Mouse (Mus musculus): Measurements from ENCODE around the gene Zbtb1. TPM values are rescaled to one million over a fixed set of nuclear protein-coding genes. Genes with fewer than 3 reads are reported as not detected.

Zbtb1 gene
- total RNA-seq (2021) = 1 to 10 TPM; 5.7 to 7.2 TPM
- long read RNA-seq, experiment 1, full-length matches to known transcripts = 10 of 17 reads
- long read RNA-seq, experiment 1, partial matches to known transcripts = 0 of 17 reads
- long read RNA-seq, experiment 1, other reads (novel, unspliced or antisense) = 7 of 17 reads
- long read RNA-seq, experiment 2, full-length matches to known transcripts = 7 of 9 reads
- long read RNA-seq, experiment 2, partial matches to known transcripts = 0 of 9 reads
- long read RNA-seq, experiment 2, other reads (novel, unspliced or antisense) = 2 of 9 reads

DNA sequence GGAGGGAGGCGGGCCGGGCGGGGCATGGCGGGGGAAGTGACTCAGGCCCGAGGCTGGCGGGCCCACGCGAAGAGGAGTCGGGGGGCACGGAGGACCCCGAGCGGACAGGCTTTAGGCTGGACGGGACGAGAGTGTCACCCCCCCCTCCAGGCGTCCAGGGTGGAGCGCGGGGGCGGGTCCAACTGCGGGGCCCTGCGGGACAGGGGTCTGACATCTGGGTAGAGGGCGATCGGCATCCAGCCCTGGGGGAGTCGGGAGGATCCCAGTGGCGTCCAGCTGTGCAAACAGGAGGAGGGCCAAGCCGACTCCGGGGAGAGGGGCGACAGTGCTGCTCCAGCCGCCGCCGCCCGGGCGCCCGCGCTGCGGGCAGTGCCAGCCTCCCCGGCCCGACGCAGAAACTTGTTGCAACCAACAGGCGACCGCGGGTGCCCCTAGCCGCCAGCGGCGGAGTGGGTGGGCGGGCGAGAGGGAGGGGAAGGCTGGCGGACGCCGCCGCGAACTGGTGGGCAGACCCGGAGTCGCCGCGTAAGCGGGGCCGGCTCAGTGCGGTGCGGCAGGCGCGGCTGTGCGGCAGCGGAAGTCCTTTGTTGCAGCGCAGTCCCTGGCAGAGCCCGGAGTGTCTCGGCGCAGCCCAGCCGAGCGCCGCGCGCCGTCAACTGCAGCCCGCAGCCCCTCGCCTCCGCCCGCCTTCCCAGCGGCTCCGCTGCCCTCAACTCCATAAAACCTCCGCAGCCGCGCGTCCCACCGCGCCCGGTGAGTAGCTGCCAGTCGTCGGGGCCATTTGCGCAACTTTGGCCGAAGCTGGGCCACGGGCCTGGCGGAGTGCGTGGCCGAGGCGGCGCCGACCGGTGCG lies at the start of gene Zbtb1:
TSS of gene Zbtb1 (plus strand) at position 289 of the 853 bp plus-strand sequence.
- DNase-seq = peak; percentile 88

DNA sequence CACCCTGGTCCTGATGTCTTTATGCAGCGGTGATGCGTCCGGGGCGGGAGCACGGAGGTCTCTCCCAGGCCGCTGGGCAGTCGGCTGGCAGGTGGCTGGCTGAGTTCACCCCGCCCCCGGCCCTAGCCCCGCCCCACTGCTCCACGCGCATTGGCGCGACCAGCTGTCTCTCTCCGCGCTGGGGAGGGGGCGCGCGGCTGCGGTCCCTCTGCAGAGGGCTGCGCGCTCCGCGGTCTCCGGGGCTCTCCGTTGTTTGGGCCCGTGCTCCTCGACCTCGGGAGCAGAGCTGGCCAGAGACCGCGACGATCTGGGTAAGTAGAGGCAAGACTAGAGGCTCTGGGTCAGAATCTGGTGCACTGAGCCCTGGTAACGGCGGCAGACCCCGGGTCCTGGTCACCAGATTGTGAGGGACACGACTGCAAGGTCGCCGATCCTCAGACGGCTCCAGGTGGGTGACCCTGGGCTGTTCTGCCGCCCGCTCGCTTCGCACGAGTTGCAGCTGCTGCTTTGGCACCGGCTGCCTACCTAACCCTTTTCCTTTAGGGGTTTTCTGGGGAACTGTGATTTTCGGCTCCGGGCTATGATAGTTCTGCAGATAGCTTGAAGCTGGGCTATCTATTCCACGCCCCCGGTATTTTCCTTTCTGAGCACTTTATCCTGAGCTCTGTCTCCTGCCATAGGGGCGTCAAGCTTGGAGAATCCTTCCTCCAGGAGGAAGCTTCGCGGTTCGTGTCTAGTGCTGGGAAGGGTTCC lies 45.2 kb upstream of the Zbtb1 start, which contains the start of gene Akap5:
TSS of gene Akap5 (plus strand) at position 213 of the 753 bp plus-strand sequence.
- DNase-seq = peak; percentile 84

DNA sequence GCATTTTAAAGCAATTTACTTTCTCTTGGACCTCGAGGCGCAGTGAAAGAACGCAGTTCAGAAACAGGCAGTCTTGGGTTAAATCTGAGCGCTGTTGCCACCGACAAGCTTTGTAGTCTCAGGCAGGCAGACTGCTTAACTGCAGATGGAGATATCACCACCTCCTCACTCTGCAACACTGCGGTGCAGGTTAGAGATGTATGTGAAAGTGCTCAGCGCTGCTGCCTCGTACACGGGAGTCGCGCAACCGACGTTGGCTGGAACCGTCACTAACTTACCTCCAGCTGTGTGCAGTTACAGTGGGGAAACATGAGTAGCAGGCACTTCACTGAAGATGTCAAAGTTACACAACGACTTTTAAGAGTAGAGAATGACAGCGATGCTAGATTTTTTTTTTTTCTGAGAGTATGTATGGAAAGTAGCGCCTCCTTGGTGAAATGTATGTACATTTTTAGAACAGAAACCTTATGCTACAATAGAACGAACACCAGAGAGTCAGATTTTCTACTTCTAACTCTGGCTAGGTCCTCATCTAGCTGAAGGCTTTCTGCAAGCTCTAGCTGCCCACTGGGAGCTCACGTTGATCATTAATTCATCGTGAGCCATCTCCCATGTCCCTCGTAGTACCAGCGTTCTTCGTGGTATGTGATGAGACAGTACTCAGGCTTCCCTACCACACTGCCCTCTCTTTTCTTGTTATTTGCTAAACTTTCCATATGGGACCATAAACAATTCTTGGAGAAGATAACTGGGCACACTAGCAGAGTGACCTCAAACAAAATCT lies 43.4 kb upstream of the Zbtb1 start:
- no peak for DNase-seq

DNA sequence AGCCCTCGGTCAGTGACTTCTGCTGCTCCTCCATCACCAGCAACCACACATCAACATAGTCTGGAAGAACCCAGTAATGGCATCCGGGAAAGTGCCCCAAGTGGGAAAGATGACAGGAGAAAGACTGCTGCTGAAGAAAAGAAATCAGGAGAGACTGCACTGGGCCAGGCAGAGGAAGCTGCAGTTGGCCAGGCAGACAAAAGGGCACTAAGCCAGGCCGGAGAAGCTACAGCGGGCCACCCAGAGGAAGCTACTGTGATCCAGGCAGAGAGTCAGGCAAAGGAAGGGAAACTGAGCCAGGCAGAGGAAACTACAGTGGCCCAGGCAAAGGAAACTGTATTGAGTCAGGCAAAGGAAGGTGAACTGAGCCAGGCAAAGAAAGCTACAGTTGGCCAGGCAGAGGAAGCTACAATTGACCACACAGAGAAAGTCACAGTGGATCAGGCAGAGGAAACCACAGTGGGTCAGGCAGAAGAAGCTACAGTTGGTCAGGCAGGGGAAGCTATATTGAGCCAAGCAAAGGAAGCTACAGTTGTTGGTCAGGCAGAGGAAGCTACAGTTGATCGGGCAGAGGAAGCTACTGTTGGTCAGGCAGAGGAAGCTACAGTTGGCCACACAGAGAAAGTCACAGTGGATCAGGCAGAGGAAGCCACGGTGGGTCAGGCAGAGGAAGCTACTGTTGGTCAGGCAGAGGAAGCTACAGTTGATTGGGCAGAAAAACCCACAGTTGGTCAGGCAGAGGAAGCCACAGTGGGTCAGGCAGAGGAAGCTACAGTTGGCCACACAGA lies 41.3 kb upstream of the Zbtb1 start:
- no peak for DNase-seq

DNA sequence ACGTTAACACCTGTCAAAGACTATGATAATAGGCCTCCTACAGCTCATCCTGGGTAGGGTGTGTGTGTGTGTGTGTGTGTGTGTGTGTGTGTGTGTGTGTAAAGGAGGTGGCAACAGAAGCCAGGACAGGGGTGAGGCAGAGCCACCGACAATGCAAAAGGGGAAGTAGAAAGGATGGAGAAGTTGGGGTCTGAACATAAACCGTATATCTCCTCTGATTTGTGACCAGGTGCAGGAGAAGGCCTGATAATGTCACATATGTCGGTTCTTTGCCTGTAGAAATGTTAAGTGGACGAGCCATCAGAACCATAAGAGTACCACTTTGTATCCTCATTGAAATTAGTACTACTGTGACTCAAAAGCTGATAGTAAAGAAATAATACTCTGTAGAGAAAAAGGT lies 36.4 kb upstream of the Zbtb1 start:
- no peak for DNase-seq

DNA sequence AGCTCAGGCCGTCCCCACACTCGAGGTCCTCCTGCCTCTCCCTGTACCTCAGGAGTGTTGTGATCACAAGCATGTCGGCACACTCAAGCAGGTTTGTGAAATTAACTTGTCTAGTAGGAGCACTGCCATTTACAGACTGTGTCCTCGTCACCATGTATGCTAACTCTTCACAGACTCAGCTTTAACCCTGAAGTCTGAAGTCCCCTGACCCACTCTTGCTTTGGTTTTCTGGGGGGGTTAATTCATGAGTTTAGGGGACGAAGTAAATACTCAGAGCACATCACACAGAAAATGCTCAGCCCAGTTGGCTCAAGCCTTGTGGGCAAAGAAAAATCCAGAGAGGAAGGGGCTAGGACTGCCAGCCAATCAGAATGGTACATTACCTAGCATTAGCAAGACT lies 34.4 kb upstream of the Zbtb1 start:
- no peak for DNase-seq

DNA sequence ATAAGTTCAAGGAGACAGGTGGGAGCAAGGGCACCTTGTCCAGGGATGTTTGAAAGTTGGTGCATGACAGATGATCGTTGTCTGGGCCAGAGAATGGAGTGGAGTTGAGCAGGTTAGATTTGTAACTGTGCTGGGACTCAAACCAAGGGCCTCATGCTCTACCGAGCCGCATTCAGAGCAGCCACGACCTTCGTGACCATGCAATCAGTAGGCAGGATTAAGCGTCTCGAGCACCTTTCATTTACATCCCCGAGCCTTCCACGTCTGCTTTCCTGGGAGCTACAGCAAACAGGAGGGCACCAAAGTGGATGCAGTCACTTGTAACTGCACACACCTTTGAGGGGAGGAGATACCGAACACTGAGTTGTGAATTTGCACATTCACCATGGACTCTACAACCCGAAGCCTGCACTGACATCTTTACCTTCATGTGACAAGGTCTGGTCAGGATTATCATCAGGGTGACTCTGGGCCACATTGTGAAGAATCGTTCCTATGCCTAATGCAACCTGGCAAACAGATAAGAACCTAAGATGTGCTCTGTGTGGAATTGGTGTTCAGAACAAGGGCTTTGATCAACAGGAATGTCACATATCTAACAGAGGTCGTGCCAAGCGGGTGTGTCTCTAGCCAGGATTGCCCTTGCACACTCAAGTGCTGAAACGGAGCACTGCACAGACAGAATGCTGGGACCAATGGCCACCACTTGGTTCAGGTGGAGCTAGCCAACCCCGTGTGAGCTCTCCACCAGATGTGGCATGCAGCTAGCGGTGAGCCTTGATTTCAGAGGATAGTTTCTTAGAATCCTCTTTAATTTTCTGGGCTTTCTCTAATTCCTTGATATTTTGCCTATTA lies 33.7 kb upstream of the Zbtb1 start:
- no peak for DNase-seq

DNA sequence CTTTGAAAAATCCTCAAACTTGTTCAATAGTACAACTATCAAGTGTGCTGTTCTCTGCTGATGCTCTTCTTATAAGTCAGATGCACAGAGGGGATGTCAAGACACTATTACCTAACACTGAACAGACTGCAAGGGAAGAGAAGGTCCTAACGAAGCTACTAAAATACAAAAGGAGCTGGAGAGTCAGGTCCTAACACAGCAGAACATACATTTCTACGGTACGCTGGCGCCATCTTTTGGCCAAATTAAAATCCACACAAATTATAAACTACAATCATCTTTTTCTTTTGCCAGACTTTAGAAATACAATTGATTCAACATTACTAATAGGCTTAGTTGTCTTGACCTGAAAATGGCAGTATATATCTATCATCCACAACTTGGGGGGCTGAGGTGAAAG lies 29.0 kb upstream of the Zbtb1 start:
- DNase-seq = peak; percentile 73

DNA sequence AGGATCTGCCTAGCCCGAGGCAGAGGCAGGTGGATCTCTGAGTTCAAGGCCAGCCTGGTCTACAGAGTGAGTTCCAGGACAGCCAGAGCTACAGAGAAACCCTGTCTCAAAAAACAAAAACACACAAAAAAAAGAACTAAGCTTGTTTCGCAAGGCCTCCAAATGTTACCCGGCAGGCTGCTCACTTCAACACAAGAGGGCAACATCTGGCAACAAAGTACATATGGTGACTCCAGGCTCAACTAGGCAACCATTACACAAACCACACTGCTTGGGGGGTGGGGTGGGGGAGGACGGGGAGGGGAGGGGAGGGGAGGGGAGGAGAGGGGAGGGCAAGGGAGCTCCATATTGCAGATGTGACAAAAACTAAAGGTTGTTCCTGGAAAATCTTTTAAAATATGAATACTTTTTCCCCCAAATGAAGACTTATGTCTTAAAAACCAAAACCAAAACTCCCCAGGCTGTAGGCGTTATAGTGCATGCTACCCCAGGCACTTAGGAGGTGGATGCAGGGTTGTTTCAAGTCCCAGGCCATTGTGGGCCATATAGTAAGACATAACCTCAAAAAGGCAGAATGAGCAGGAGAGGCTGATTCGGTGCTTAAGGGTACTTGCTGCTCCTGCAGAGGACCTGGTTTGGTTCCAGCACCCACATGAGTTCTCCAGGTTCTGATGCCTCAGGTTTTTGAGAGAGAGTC lies 24.2 kb upstream of the Zbtb1 start:
- peak; percentile 24 for DNase-seq

DNA sequence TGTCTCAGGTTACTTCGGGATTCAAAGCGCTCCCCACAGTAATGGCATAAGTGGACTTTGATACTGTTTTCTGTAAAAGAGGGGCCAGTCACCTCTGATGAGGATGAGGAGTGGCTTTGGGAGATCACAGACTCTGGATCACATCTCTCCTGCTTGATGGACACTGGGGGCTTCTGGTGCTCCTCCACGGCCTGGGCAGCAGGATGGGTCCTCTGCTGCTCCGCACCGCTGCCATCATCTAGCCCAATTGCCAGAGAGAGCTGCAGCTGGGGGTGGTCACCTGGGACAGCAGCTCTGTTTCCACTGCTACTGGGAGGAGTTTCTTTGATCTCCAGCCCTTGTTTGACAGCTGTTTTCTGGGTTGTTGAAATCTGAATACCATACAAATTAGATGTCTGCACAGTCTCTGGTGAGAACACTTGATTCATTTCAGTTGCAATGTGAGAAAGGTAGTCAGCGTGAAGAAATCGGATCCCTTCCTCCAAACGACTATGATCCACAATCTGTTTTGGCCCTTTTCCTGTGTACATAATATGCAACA lies 20.3 kb upstream of the Zbtb1 start:
- DNase-seq = no peak

DNA sequence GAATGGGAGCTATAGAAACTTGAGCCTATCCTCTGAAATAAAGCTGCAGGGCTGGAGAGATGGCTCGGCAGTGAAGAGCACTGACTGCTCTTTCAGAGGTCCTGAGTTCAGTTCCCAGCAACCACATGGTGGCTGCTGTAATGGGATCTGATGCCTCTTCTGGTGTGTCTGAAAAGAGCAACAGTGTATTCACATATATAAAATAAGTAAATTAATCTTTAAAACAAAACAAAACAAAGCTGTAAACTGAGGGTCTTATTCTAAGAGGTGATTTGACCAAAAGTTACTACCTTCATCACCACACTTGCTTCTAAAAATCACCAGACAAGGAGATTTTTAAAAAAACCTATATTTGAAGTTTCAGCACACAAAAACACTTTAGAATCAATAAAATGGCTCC lies 9.2 kb upstream of the Zbtb1 start:
- DNase-seq = no peak

DNA sequence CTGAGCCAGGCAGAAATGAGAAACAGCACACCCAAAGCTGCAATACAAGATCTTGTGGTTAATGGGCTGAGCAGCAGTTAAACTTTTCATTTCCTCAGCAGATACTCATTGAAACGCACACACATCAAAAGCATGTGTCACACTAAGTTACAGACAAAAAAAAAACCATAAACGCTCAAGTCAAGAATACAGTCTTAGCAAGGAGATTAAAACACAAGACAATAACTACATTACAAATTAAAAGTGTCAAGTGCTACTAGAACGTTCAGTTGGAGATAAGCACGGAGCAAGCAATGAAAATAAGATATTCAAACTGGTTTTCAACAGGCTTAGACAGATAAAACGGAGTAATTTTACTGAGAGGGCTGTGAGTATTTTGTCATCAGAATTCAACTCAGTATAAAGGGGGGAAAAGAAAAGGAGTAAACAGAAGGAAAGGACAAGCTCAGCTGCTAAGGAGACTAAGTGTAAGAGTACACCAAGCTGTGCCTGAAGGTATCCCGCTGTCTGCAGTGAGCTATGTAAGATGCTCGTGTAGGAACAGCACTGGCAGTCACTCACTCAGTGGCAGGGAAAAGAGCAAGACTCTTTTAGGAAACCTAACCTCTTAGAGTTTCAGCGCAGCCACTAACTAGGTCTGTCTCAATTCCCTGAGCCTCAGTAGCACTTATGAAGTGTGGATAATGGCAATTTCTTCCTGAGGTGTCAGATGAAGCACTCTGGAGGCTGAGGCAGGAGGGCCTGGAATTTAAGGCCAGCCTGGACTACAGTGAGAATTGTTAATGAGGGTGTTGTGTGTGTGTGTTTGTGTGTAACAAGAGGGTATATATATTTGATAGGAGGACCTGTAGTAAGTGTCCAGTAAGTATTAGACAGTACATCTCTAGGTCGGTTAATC lies 8.4 kb upstream of the Zbtb1 start:
- DNase-seq = no peak

DNA sequence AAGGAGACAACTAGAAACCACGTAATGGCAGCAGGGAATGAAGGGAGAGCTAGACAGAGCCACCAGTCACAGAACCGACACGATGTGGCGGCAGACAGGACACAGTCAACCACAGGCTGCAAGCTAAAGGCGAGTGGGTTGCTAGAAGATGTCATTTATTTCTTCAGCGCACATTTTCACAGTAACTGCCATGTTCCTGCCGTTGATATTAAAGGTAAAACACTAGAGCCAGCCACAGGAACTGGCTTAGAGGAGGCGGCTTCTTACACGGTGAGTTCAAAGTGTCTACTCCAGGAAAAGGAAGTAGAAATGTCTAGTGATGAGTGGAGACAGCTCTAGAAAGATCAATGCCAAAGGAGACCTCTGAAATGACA lies 7.8 kb upstream of the Zbtb1 start:
- no peak for DNase-seq

DNA sequence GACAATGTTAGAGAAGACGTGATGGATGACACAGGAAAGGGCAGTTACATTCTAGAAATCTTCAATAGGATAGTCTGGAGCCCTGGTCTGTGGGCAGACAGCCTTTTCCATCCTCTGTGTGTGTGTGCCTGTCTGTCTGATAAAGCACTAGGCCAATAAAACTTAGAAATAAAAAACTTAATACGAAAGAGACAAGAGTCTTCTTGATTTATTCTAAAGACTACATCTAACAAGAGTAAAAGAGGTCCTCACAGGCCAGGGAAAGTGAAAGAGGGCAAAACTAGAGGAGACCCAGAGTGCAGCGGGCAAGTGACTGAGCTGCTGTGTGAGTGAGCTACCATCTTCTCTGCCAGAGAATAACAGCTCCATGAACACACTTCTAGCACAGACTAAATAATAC lies 3.8 kb upstream of the Zbtb1 start:
- DNase-seq = no peak

DNA sequence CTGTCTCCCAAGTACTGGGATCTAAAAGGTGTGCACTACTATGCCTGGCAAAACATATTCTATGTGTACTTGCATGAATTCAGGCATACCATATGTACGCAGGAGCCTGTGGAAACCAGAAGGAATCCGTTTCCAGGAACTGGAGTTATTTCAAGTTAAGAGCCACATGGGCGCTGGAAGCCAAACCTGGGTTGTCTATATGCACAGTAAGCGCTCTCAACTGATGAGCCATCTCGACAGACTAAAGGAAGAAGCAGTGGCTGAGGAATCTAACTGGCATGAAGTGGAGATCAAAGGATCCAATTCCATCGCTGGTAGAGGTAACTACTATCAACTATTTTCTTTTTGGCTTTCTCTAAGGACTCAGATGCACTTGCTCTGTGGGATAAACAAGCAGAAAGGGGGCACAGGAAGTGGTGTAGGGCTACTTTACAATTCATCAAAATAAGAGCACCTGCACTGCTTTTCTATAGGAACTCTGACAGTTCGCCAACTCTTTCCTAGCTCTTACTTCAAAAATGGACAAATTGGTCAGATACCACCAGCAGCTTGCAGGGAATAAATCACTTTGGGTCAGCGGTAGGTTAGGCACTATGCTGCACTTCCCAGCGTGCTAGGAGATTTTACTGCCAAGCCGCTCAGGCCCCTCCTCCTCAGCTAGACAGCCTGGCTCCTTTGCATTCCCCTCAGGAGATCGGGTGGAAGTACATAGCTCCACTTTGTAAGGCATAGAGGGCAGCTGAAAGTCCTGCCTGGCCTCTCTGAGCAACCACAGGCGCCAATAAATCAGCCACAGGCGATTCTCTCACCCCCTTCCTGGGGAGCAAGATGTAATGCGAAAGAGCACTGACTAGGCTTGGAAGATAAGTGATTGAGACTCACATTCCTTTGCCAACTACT lies 2.7 kb upstream of the Zbtb1 start:
- DNase-seq = peak; percentile 64

DNA sequence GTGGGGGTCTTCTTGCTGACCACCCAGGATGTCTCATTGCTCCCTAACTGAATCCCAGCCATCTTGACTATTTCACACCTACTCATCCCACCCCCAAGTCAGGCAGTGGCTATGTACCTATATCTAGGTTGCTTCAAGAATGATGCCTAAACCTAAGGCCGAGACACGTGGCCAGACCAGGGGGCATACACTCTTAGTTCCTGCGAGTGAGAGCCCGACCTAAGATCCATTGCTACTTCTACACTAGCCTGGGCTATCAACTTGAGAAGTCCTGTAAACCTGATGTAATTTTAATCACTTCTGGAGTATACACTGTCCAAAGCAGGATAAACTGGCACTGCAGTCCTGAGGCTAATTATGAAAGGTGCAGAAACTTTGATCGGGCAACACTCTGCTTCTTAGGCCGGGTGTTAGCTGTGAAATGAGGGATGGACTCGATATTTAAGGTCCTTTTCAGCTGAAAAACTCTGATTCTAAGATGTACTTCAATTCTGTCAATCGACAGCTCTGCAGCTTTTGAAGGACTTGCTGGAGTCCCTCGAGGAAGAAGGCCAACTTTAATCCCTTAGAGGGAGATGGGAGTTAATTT lies 1.8 kb upstream of the Zbtb1 start:
- DNase-seq = no peak

DNA sequence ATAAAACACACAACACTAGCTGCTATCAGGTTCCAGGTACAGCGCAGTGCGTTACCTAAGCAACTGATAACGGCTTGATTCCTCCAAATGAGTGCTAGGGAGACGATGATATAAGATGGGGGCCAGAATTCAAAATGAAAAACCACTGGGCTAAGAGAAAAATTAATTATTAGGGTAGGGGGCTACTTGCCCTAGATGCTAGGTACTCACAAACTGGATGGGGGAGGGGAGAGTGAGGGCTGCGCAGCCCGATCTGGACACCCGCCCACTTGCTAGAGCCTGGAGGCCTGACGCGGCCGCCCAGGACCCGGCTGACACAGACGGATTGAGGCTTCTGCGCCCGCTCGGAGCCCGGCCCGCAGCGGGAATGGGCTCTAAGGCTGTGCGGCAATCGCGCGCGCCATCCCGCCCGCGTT lies 1.3 kb upstream of the Zbtb1 start:
- peak; percentile 73 for DNase-seq

Measured in adrenal gland, postnatal 10 days (tissue).